Mouse (Mus musculus) neural tube, embryonic 12.5 days (tissue): ENCODE results near the gene Bahcc1. TPM values are rescaled to one million over a fixed set of nuclear protein-coding genes. Genes with fewer than 3 reads are reported as not detected.

Source experiments
- ATAC-seq: fragments of 200-750 bp; cut with Nextera tagmentation; 2 replicates; pipeline ENCODE4 v1.8.0; 2017; ENCODE audit warnings: low read depth, mild to moderate bottlenecking, moderate TSS enrichment, moderate library complexity; ENCODE audit not compliant: low FRiP score
- H3K27ac ChIP-seq: fragments of 300-500 bp; sonication (generic); 2 replicates; pipeline ENCODE4 v1.5.1; 2016
- H3K27me3 ChIP-seq: fragments of 300-500 bp; sonication (generic); replicated peaks from 2 replicates; pipeline ENCODE4 v1.6.1; 2016; ENCODE audit warnings: mild to moderate bottlenecking
- H3K36me3 ChIP-seq: fragments of 300-500 bp; sonication (generic); 2 replicates; pipeline ENCODE4 v1.6.1; 2016; ENCODE audit warnings: mild to moderate bottlenecking
- H3K4me1 ChIP-seq: fragments of 300-500 bp; sonication (generic); 2 replicates; pipeline ENCODE4 v1.6.1; 2016
- H3K4me2 ChIP-seq: fragments of 300-500 bp; sonication (generic); replicated peaks from 2 replicates; pipeline ENCODE4 v1.6.1; 2016; ENCODE audit warnings: mild to moderate bottlenecking
- H3K4me3 ChIP-seq: fragments of 300-500 bp; sonication (generic); 2 replicates; pipeline ENCODE4 v1.5.1; 2016
- H3K9ac ChIP-seq: fragments of 300-500 bp; sonication (generic); 2 replicates; pipeline ENCODE4 v1.6.1; 2016; ENCODE audit warnings: mild to moderate bottlenecking
- H3K9me3 ChIP-seq: fragments of 300-500 bp; sonication (generic); 2 replicates; pipeline ENCODE4 v1.6.1; 2016; ENCODE audit warnings: mild to moderate bottlenecking
- WGBS: fragments of 180-500 bp; shearing (Covaris S2); methylation state at CpG from one replicate; pipeline ENCODE4 v1.1.7; 2016; 5-methylcytosine and 5-hydroxymethylcytosine counted together
- polyA plus RNA-seq: library from polyadenylated mRNA; unstranded; fragments of >200 nt; fragmentation: Nextera tagmentation; extraction: Ambion mirVana; gene quantifications from 2 replicates; pipeline ENCODE4 v1.2.1, GENCODE M21; 2016

The Bahcc1 gene
- polyA plus RNA-seq, 1 experiment from 2014 or later: 21.6 TPM

DNA sequence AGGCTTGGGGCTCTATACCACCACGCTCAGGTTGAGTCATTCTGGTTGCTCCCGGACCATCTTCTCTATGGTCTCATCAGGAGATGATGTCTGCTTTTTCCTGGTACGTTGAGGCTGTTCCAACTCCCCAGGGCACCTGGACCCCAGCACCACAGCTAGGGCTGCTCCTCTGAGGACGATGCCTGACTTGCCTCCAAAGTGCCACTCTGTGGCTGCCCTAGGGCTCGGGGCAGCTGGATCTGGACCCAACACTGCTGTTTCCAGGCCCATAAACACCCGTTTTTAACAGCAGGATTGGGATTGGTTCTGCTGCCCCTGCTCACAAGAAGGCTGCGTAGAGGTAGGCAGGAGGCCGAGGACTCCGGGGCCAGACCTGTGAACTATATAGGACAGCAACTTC, 70.4 kb downstream of the Bahcc1 start:
- H3K27ac ChIP-seq: no peak overlapping the region
- H3K4me2 ChIP-seq: no peak overlapping the region; the same call in 1 of the 2 replicates
- peaks cover 40% of the 10 kb centered on the region for H3K4me1 ChIP-seq
- 78% methylated on average over 9 of the region's 9 CpGs for whole genome bisulfite sequencing
- no peak for ATAC-seq
- peaks cover 9% of the 10 kb centered on the region for H3K27me3 ChIP-seq
- no peaks in the 10 kb centered on the region for H3K36me3 ChIP-seq
- no peak overlapping the region for H3K4me3 ChIP-seq
- H3K9ac ChIP-seq: 0 out of 2 replicates have a peak overlapping the region, but pooled peaks have one; percentile 35
- H3K9me3 ChIP-seq: no peaks in the 10 kb centered on the region

DNA sequence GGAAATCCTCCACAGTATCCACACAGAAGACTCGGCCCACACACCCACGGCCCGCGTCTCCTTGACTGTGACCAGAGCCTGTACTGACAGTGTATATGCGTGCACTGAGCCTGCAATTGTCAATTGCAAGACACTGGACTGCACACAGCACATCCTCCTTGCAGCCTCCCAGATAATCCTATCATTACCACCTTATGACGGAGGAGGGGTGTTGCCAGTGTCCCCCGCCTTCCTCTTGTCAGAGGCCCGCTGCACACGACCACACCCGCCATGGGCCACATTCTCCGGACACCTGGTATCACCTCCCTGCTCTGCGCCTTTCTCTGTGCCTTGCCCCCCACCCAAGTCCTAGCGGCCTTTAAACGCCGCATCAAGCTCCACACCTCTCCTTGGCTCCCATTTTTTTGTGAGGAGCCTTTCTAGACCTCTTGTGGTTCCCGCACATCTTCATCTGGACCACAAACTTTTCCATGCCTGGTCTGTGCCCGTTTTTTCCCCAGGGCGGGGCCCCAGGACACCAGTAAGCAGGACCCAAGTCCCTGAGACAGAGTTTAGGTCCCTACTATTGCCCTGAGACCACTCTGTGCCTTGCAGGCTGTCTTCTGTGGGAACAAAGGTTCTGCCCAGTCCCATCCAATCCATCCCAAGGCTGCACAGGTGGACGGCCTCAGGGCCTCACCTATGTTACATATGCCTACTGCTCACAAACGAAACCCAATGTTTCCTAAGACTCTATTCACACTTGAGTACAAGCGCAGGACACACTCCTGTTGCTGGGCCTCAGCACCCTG, 71.0 kb downstream of the Bahcc1 start:
- peaks cover 12% of the 10 kb centered on the region for H3K27me3 ChIP-seq
- H3K27ac ChIP-seq: no peak overlapping the region
- peak overlapping the region; percentile 68; the same call in 1 of the 2 replicates for H3K4me2 ChIP-seq
- no peaks in the 10 kb centered on the region for H3K9me3 ChIP-seq
- H3K9ac ChIP-seq: no peak overlapping the region
- ATAC-seq: no peak
- no peaks in the 10 kb centered on the region for H3K36me3 ChIP-seq
- WGBS: 89% methylated on average over 21 of the region's 21 CpGs
- peaks cover 40% of the 10 kb centered on the region for H3K4me1 ChIP-seq
- H3K4me3 ChIP-seq: no peak overlapping the region

DNA sequence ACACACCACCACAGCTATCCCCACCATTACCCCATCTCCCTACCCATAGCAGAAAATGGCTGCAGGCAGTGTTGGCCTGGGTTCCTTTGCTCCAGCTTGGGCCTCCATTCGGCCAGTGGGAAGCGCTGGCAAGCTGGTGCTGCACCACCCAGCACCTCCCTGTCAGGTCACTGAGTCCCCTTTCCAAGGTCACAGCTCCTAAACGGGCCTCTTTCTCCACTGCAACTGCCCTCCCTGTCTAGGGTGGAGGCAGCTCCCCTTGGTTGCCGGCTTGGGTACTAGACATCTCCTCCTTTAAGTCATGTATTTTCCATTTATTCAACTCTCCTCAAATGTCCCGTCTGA, 71.6 kb downstream of the Bahcc1 start:
- no peak overlapping the region for H3K9ac ChIP-seq
- H3K4me3 ChIP-seq: no peak overlapping the region
- 0 out of 2 replicates have a peak, but pooled peaks have one; percentile 0 for ATAC-seq
- peaks cover 17% of the 10 kb centered on the region for H3K27me3 ChIP-seq
- H3K27ac ChIP-seq: peak overlapping the region; percentile 38; the same call in 1 of the 2 replicates
- no peaks in the 10 kb centered on the region for H3K9me3 ChIP-seq
- no peaks in the 10 kb centered on the region for H3K36me3 ChIP-seq
- H3K4me2 ChIP-seq: peak overlapping the region; percentile 68
- peaks cover 40% of the 10 kb centered on the region for H3K4me1 ChIP-seq
- WGBS: 25% methylated on average over 5 of the region's 5 CpGs

DNA sequence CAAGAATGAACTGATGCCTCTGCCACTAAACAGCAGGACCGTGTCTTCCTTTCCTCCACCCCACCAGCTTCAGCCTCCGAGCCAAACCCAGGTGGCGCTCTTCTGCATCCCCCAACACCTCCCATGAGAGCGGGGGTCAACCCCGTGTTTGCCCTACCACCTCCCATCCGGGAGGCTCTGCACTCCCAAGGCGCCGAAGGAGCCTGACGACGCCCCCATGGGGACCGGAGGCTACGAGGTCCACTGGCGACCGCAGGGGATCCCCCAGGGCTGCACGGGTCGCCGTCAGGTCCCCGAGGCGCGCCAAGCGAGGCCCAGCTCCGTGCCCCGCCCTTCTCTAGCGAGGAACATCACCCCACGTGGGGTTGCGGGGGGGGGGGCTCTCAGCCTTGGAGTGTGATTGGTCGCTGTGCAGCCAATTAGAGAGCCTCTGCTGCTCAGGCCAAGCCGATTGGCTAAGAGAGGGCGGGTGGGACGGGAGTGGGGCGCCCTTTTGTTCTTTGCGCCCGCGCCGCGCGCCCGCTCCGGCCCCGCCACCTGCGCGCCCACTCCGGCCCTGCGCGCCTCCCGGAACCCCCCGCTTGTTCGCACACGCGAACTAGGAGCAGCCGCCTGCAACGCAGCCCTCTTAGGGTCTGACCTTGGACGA, 72.3 kb downstream of the Bahcc1 start:
- Histone ChIP-seq H3K36me3 (no peaks in the 10 kb centered on the region), H3K4me1 (peaks cover 40% of the 10 kb centered on the region), H3K9ac (peak overlapping the region; percentile 62), H3K27ac (peak overlapping the region; percentile 69), H3K4me2 (peak overlapping the region; percentile 68), H3K4me3 (peak overlapping the region; percentile 39), H3K9me3 (no peaks in the 10 kb centered on the region), H3K27me3 (peaks cover 17% of the 10 kb centered on the region)
- under 1% methylated on average over 53 of the region's 53 CpGs for WGBS
- peak; percentile 92 for ATAC-seq

DNA sequence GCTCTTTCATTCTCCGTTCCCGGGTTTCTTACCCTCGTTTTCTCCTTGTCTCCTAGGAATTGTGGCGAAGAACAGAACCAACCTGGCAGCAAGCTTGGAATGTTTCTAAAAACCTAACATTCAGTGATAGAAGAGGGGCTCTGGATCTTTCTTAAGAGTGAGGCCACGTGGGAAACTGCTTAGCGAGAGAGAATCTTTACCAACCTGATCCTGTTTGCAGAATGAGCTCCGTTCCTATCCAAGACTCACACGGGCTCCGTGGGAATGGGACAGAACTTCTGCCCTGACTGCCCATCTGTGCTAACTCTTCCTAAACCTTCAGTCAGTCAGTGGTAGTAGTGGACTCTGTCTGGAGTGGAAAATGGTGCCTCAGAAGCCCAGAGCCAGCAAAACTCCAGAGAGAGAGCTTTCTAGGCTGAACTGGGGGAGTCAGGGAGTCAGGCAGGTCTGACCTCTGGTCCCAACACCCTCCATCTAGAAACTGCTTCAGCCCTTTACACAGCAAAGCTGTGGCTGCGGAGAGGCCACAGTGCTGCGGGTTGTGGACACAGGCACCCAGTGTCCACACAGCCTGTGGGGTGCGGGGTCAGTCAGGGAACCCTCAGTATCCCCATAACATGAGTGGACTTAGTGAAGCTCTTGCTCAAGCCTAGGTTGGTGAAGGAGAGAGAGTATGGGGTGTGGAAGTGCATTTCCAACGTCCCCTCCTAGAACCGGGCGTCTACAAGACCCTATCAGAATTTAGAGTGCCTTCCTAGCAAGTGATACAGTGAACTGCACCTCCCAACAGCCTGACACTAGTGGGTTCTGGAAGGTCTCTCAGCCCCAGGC, 73.0 kb downstream of the Bahcc1 start:
- Histone ChIP-seq H3K4me3 (peak overlapping the region; percentile 31), H3K9ac (peak overlapping the region; percentile 62), H3K27ac (peak overlapping the region; percentile 22; the same call in 1 of the 2 replicates), H3K4me2 (peak overlapping the region; percentile 68), H3K27me3 (peaks cover 17% of the 10 kb centered on the region), H3K36me3 (no peaks in the 10 kb centered on the region), H3K4me1 (peaks cover 44% of the 10 kb centered on the region), H3K9me3 (no peaks in the 10 kb centered on the region)
- no peak for ATAC-seq
- 26% methylated on average over 15 of the region's 15 CpGs for WGBS

DNA sequence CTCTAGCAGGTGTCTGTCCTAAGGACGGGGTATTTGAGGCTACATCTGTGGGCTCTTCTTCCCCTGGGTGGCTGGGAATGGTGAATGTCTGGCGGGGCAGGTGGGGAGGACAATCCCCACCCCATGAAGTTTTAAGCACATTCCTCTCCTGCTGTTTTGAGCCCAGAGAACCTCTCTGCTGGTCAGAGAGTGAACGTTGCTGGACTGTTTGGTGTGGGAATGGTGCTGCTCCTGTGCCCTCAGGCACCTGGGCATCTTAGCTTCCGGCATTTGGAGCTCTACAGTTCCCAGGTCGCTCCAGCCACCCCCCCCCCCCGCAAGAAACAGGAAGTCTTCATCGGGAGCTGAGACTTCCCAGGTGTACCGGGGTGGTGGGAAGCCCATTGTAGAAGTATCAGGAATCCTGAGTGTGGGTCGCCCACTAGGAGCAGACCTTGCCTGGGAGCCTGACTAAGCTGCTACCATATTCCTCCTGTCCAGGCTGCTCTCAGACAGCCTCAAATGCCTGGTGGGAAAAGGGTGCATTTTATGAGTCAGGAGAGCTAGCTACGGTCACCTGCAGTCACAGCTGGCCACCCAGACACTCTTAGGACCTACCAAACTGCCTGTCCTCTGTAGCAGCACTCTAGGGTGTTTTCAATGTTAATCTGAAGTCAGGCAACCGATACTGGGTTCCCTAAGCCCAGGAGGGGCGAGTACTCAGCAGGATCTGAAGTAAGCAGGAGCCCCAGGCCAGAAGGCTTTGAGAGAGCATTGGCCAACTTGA, 73.8 kb downstream of the Bahcc1 start:
- H3K27ac ChIP-seq: no peak overlapping the region
- H3K4me3 ChIP-seq: no peak overlapping the region
- H3K9ac ChIP-seq: no peak overlapping the region
- H3K4me2 ChIP-seq: peak overlapping the region; percentile 68; the same call in 1 of the 2 replicates
- WGBS: 50% methylated on average over 12 of the region's 12 CpGs
- no peaks in the 10 kb centered on the region for H3K9me3 ChIP-seq
- ATAC-seq: no peak
- peaks cover 17% of the 10 kb centered on the region for H3K27me3 ChIP-seq
- H3K4me1 ChIP-seq: peaks cover 50% of the 10 kb centered on the region
- H3K36me3 ChIP-seq: no peaks in the 10 kb centered on the region

DNA sequence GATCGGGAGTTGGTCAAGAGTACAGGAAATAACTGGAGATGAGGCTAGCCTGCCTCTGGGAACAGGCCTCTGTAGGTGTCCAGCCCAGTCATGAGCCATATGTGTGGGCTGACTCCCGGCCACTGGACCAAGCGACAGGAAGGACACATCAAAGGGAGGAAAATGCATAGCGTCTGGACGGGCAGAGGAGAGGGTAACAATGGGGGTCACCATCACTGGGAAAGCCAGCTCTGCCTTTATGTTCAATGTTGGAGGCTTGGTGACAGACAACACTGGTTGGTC, 74.3 kb downstream of the Bahcc1 start:
- Histone ChIP-seq H3K4me3 (no peak overlapping the region), H3K27me3 (peaks cover 17% of the 10 kb centered on the region), H3K4me1 (peaks cover 52% of the 10 kb centered on the region), H3K9me3 (no peaks in the 10 kb centered on the region), H3K4me2 (0 out of 2 replicates have a peak overlapping the region, but pooled peaks have one; percentile 27), H3K27ac (no peak overlapping the region), H3K9ac (no peak overlapping the region), H3K36me3 (no peaks in the 10 kb centered on the region)
- ATAC-seq: no peak
- WGBS: 12% methylated on average over 5 of the region's 5 CpGs

DNA sequence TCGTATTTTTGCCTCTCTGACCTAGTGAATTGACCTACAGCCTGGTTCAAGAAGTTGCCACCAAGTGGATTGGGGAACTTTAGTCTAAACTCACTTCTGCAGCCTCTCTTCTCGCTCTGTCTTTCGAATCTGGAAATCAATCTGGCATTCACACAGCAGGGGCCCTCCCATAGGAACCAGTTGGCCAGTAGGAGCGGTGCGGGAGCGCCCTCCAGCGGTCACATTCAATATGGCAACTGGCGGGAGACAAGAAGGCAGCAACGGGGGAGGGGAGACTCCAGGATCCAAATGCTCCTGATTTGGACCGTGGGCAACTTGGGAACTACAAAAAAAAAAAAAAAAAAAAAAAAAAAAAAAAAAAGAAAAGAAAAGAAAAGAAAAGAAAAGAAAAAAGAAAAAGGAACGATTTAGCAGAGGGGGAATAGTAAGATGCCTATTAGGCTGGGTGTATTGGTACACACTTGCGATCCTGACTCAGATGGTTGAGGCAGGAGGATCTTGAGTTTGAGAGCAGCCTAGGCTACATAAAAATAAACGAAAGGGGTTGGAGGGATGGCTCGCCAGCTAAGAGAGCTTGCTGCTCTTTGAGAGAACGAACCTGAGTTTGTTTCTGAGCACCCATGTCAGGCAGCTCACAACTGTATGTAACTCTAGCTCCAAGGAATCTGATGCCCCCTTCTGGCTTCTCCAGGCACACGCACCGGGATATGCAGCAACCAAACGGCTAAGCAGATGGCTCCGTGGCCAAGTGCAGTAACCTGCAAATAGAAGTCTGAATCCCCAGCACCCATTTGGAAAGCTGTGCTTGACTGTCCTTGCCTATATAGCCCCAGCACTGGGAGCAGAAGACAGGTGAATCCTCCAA, 75.1 kb downstream of the Bahcc1 start:
- peak overlapping the region; percentile 27; the same call in 1 of the 2 replicates for H3K4me2 ChIP-seq
- 7% methylated on average over 19 of the region's 19 CpGs for WGBS
- peaks cover 52% of the 10 kb centered on the region for H3K4me1 ChIP-seq
- H3K4me3 ChIP-seq: no peak overlapping the region
- ATAC-seq: no peak
- H3K27ac ChIP-seq: no peak overlapping the region
- peaks cover 17% of the 10 kb centered on the region for H3K27me3 ChIP-seq
- H3K36me3 ChIP-seq: no peaks in the 10 kb centered on the region
- H3K9me3 ChIP-seq: no peaks in the 10 kb centered on the region
- 0 out of 2 replicates have a peak overlapping the region, but pooled peaks have one; percentile 14 for H3K9ac ChIP-seq

DNA sequence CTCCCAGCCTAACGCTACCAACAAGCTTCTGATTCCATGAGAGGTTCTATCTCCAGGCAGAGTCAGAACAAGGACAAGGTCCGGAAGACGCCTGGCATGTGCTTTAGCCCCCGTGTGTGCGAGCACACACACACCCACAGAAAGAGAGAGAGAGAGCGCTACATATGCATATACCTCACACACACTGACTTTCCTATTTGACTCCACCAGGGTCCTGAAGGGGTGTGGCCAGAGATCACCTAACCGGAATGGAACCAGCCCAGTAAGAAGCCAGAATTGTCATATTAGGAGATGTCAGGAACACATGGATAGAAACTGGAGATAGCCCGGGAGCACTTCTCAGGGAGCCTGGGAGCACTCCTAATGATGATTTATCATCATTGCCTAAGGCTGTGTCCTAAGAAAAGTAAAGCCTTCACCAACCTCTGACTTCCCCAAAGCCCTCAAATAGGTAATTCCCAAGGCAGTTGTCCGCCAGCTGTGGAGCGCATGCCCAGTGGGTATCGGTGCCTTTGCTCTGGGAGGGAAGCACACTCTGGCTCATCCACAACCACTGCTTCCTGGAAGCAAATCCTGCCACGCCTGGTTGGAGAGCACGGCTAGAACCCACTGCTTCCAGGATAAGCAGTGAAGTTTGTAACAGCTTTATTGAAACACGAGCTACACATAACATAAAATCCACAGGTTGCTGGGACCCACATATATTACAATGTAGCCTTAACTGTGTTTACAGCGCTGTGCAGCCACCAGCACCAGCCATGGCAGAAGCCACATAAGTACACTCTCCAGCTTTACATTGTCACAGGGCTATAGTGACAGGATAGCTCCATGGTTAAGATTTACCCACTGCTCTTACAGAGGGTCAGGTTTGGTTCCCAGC, 75.9 kb downstream of the Bahcc1 start:
- Histone ChIP-seq H3K9ac (0 out of 2 replicates have a peak overlapping the region, but pooled peaks have one; percentile 14), H3K4me2 (no peak overlapping the region), H3K4me3 (no peak overlapping the region), H3K9me3 (no peaks in the 10 kb centered on the region), H3K27ac (no peak overlapping the region), H3K4me1 (peaks cover 44% of the 10 kb centered on the region), H3K36me3 (no peaks in the 10 kb centered on the region), H3K27me3 (peaks cover 17% of the 10 kb centered on the region)
- no peak for ATAC-seq
- 54% methylated on average over 15 of the region's 15 CpGs for WGBS

DNA sequence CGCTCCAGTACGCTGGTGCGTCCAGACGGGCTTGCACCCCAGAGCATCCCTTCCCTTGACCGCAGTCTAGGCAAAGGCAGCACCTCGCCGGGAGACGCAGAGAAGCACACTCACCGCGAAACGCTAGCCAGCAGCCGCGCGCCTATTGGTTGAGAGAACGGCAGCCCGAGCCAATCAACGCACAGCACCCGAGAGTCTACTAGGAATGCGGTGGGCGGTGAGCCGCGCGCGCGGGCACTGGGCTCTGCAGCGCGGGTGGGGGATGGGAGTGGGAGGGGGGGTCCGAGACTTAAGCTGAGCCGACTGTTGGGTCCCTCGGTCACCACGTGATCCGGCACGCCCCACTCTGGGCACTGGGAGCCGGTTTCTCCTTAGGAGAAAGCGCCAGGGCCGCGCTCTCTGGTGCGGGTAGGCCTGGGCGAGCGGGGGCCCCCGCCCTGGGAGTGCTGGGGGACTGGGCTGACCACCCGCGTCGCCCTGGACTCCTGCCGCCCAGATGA, 78.1 kb downstream of the Bahcc1 start:
- Histone ChIP-seq H3K4me3 (peak overlapping the region; percentile 30), H3K36me3 (no peaks in the 10 kb centered on the region), H3K27me3 (peaks cover 17% of the 10 kb centered on the region), H3K4me2 (peak overlapping the region; percentile 73), H3K27ac (peak overlapping the region; percentile 78), H3K9ac (peak overlapping the region; percentile 61), H3K4me1 (peaks cover 45% of the 10 kb centered on the region), H3K9me3 (no peaks in the 10 kb centered on the region)
- ATAC-seq: peak; percentile 91
- WGBS: under 1% methylated on average over 45 of the region's 45 CpGs
